Mouse (Mus musculus) cerebellum, postnatal 4 days (tissue): ENCODE measurements around the gene Ddx28.
"Not testable (repeated sequence)": the region's sequence is repeated elsewhere in the genome, so short reads cannot be mapped to it uniquely, and the experiment has no call there.

Experiments used
- DNase-seq, 2 experiments: peaks; one replicate each; pipeline ENCODE4 v3.0.0; 2022; ENCODE audit warnings: low spot score in 2 of 2, mixed read lengths in 1 of 2

Gene Ddx28

DNA sequence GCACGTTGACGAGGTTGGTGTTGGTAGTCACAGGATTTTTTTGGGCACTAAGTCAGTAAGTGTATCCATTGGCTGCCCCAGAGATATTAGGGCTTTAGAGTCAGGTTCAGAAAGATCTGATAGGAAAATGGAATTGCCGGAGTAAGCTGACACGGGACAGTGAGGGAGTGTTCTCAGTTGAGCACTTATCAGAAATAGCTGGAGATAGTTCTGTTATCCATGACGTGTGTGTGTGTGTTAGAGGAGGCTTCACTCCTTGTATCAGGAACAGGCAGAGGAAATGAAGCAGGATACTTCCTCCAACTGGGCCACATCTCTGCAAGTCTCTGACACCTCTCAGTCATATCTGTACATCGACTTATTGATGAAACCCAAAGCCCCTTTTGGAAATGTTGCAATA is 4.6 kb upstream of the Ddx28 start:
- no peak for DNase-seq

- not testable (repeated sequence) for DNase-seq
These were observed 521 bp upstream of the Ddx28 start for GRCm38 (mm10) chr8:106012203-106012602.

GRCm38 (mm10) chr8:106010748-106011642 is 687 bp downstream of the Ddx28 start:
- peak; percentile 81 to 92 for DNase-seq

GRCm38 (mm10) chr8:106007891-106008290 is 3.8 kb downstream of the Ddx28 start:
- not testable (repeated sequence) for DNase-seq

DNA sequence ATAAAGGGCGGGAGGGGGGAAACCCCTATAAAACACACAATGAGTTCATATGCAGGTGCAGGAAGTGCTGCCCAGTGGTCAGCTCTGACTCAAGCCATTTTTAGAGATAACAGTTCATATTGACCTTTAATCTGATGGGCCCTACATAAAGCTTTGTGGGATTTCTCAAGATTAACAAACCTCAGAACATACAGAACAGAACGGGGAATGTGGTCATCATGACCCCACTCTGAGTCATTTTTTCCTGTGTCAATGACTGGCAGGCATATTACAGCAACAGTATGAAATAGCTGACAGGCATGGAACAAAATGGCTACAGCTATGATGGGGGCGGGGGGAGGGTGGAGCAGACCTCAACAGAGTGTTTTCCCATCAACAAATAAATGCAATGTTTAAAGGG is 4.5 kb downstream of the Ddx28 start:
- DNase-seq: no peak

DNA sequence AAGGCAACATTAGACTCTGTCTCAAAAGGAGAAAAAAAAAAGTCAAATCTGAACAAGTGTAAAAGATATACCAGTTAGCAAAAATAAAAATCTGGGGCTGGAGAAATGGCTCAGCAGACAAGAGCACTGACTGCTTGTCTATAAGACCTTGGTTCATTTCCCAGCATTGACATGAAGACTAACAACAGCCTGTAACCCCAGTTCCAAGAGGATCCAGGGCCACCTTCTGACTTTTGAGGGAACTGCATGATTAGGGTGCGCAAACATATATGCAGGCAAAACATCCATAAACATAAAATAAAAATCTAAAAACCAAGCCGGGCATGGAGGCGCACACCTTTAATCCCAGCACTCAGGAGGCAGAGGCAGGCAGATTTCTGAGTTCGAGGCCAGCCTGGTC is 5.3 kb downstream of the Ddx28 start:
- DNase-seq: no peak

- no peak for DNase-seq
These were observed 5.8 kb downstream of the Ddx28 start, which contains the start of gene Dpep2nb for GRCm38 (mm10) chr8:106005875-106006274. Gene Dpep2nb (minus strand): TSS chr8:106005975.

DNA sequence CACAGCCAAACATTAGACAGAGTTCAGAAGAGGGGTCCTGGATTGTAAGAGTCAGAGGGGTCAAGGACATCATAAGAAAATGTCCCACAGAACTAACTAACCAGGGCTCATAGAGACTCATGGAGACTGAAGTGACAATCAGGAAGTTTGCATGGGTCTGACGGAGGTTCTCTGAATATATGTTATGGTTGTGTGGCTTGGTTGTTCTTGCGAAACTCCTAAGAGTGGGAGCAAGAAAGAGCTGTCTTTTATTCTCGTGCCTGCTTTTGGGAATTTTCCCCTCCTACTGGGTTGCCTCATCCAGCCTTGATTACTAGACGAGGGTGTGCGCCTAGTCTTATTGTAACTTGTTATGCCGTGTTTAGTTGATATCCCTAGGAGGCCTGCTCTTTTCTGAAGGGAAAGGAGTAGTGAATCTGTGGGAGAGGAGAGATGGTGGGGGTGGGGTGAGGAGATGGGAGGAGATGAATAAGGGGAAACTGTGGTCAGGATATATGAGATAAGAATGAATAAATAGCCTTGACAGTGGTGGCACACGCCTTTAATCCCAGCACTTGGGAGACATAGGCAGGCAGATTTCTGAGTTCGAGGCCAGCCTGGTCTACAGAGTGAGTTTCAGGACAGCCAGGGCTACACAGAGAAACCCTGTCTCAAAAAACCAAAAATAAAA is 7.0 kb downstream of the Ddx28 start:
- no peak for DNase-seq

- DNase-seq: no peak
These were observed 9.8 kb downstream of the Ddx28 start for GRCm38 (mm10) chr8:106001908-106002307.

DNA sequence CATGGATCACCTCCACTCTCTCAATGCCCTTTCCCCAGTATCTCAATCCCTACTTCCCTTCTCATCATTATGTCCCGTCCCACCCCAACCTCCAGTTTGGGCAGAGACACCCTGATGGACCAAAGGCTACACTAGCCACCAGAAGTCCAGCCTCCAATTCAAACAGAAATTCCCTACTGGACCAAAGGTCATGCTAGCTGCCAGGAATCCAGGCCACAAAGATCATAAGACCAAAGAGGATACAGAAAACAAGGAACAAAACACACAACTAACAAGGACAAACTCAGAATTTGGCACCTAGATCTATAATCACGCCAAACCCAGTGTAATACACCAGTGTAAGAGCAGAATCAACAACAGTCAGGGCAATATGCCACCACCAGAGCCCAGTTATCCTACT is 12.7 kb downstream of the Ddx28 start:
- DNase-seq: no peak

DNA sequence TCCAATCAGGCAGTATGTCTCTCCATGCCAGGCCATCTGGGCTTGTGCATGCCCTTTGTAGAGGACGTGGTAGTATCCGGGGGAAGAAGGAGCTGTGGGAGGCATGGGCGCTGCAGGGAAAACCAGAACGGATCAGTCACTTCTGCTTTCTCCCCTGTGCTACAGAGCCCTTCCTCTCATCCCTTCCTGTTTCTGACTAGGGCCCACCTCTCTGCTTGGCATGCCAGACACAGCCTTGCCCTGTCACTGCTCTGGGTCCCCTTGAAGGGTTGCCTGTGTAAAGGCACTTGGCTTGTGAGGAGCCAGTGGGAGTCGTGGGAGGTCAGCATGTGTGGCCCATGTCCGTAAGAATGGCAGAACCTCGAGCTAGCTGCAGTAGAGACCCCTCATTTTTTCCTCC is 15.3 kb downstream of the Ddx28 start:
- DNase-seq: no peak

GRCm38 (mm10) chr8:105993226-105993625 is 18.5 kb downstream of the Ddx28 start:
- DNase-seq: no peak

- DNase-seq: no peak
These were observed 19.2 kb downstream of the Ddx28 start for GRCm38 (mm10) chr8:105992499-105992898.

- no peak for DNase-seq
These were observed 20.1 kb downstream of the Ddx28 start for GRCm38 (mm10) chr8:105991546-105991945.

DNA sequence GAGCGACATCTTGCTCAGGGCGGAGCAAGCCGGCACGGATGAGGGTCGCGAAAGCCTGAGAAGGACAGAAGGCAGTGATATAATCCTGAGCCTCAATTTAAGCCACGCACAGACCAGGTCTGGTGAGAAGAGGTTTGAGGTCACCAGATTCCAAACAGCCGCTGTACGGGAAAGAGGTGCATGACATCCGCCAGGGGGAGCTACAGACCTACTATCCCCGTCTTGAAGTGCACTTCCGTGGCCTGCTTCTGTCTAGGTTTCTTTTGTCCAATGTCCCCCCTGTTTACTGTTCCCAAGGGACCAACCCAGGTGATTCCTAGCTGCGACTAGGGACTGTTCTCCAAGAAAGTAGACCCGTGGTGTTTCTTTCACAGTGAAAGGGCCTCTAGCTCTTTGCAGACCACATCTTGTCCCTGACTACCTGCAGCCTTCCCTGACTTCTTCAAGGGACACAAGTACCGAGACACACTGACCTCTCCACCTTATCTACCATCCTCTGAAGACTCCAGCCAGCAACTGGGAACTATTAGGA is 20.8 kb downstream of the Ddx28 start, which contains the start of gene Dus2:
TSS of gene Dus2 (plus strand) at position 482 of the 532 bp plus-strand sequence.
- DNase-seq: peak; percentile 59 to 71

DNA sequence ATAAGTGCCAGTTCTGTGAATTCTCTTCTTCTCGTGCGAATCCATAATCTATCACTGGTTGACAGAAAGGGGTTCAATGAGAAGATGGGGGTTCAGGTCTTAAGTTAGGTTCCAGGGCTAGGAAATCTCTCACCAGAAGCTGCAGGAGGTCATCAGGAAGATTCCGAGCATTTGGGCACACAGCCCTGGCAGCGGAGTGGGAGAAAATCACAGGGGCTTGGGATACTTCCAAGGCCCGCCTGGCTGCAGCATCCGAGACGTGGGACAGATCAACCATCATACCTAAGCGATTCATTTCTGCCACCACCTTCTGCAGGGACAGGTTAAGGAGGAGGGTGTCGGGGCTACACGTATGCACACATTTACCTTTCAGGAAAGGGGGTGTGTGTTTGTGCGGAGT is 23.1 kb downstream of the Ddx28 start:
- no peak for DNase-seq

- not testable (repeated sequence) for DNase-seq
These were observed 28.3 kb downstream of the Ddx28 start for GRCm38 (mm10) chr8:105983406-105983805.

GRCm38 (mm10) chr8:105981146-105981545 is 30.5 kb downstream of the Ddx28 start:
- no peak for DNase-seq

DNA sequence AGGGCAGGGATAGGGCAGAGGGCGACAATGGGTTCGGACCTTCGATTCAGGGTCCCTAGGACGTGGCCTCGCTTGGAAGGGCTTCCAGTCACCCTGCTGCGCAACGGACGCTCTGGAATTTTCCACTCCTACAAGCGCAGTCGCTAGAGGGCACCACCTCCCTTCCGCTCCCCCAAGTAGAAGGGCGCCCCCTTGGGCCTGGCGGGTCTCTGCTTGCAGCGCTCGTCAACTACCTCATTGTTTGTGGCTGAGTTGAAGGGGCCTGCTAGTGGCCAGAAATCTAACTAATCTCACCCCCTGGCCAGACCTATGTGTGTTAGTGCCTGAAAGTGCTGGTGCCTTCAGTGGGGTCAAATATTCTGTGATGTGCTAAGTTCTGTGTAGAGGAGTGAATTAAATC is 32.4 kb downstream of the Ddx28 start, which contains the start of gene Dpep3:
TSS of gene Dpep3 (minus strand) at position 105 of the 400 bp plus-strand sequence.
- no peak for DNase-seq

- DNase-seq: no peak
These were observed 36.3 kb downstream of the Ddx28 start for GRCm38 (mm10) chr8:105975363-105975762.

GRCm38 (mm10) chr8:105971019-105971720 is 40.5 kb downstream of the Ddx28 start:
- DNase-seq: no peak

GRCm38 (mm10) chr8:105969367-105969766 is 42.3 kb downstream of the Ddx28 start:
- no peak for DNase-seq
